Mouse (Mus musculus) heart, adult 2 months (tissue): ENCODE data around the gene Map3k20.

Experiments used
- CTCF ChIP-seq: fragments of 200-600 bp; IDR thresholded peaks from 2 replicates; pipeline ENCODE4 v1.8.1; 2022; ENCODE audit warnings: antibody characterized with exemption, mild to moderate bottlenecking, moderate library complexity
- EP300 ChIP-seq: fragments of 200-500 bp; IDR thresholded peaks from 2 replicates; pipeline ENCODE4 v1.6.1; 2011; ENCODE audit warnings: low read depth, low read length, control low read depth; ENCODE audit not compliant: insufficient read depth
- POLR2A ChIP-seq: fragments of 200-500 bp; IDR thresholded peaks from 2 replicates; pipeline ENCODE4 v1.6.1; 2011; ENCODE audit warnings: mild to moderate bottlenecking, low read depth, low read length, control low read depth; ENCODE audit not compliant: insufficient read depth

DNA sequence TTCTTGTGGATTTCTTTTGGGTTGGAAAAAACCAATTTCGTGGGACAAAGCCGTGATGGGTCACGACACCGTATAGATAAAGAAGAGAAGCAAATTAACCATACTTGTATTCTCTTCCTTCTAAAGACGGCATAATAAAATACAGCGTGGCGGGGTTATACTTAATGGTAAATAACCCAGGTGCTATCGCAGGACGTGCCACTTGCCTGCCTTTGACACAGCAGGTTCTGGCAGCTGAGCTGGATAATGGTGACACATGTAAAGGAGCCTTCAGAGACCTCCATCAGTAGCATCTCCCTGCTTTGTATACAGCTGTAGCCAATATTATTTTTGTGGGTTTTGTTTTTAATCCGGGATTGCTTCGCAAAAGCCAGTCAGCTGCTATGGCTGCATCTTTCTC, 141.9 kb downstream of the Map3k20 start:
- TF ChIP-seq CTCF = no peak
- no peak for TF ChIP-seq EP300
- no peak for TF ChIP-seq POLR2A
